Mouse (Mus musculus) neural tube, embryonic 11.5 days (tissue): ENCODE results near the gene Slc5a10. TPM values are rescaled to one million over a fixed set of nuclear protein-coding genes. Genes with fewer than 3 reads are reported as not detected.

Experiments
- ATAC-seq: fragments of 200-750 bp; cut with Nextera tagmentation; 2 replicates; pipeline ENCODE4 v1.8.0; 2017; ENCODE audit warnings: moderate number of reproducible peaks, mild to moderate bottlenecking, moderate TSS enrichment, moderate library complexity; ENCODE audit not compliant: insufficient read depth, low FRiP score, low TSS enrichment
- DNase-seq: peaks from one replicate; pipeline ENCODE4 v3.0.0-alpha.2; 2015; ENCODE audit warnings: low spot score
- H3K27ac ChIP-seq: fragments of 300-500 bp; sonication (generic); 2 replicates; pipeline ENCODE4 v1.5.1; 2014; ENCODE audit warnings: low read depth, mild to moderate bottlenecking, low read length
- H3K27me3 ChIP-seq: fragments of 300-500 bp; sonication (generic); 2 replicates; pipeline ENCODE4 v1.6.1; 2014; ENCODE audit warnings: mild to moderate bottlenecking, low read length, mixed read lengths; ENCODE audit not compliant: control insufficient read depth, insufficient read depth
- H3K36me3 ChIP-seq: fragments of 300-500 bp; sonication (generic); 2 replicates; pipeline ENCODE4 v1.6.1; 2014; ENCODE audit warnings: mild to moderate bottlenecking, low read length, moderate library complexity, mixed read lengths; ENCODE audit not compliant: control insufficient read depth, insufficient read depth
- H3K4me1 ChIP-seq: fragments of 300-500 bp; sonication (generic); 2 replicates; pipeline ENCODE4 v1.6.1; 2014; ENCODE audit warnings: low read length, mixed read lengths; ENCODE audit not compliant: control insufficient read depth, insufficient read depth
- H3K4me2 ChIP-seq: fragments of 300-500 bp; sonication (generic); 2 replicates; pipeline ENCODE4 v1.6.1; 2014; ENCODE audit warnings: low read depth, mild to moderate bottlenecking, moderate library complexity
- H3K4me3 ChIP-seq: fragments of 300-500 bp; sonication (generic); 2 replicates; pipeline ENCODE4 v1.5.1; 2014; ENCODE audit warnings: low read depth, low read length
- H3K9ac ChIP-seq: fragments of 300-500 bp; sonication (generic); 2 replicates; pipeline ENCODE4 v1.6.1; 2014; ENCODE audit warnings: mild to moderate bottlenecking, low read length
- H3K9me3 ChIP-seq: fragments of 300-500 bp; sonication (generic); 2 replicates; pipeline ENCODE4 v1.6.1; 2016; ENCODE audit warnings: low read length; ENCODE audit not compliant: control insufficient read depth
- WGBS: fragments of 180-500 bp; shearing (Covaris S2); extraction: QIAGEN DNeasy Blood & Tissue Kit; methylation state at CpG from one replicate; pipeline ENCODE4 v1.1.7; 2014; 5-methylcytosine and 5-hydroxymethylcytosine counted together
- polyA plus RNA-seq: library from polyadenylated mRNA; unstranded; fragments of >200 nt; fragmentation: Nextera tagmentation; extraction: Ambion mirVana; gene quantifications from 2 replicates; pipeline ENCODE4 v1.2.1, GENCODE M21; 2014

Gene Slc5a10
- polyA plus RNA-seq, 1 experiment from 2014 or later, result not detected

- H3K4me1 ChIP-seq, result no peaks in the 10 kb centered on the region
- H3K36me3 ChIP-seq, result no peaks in the 10 kb centered on the region
- DNase-seq (no peak), ATAC-seq (no peak)
- H3K9ac ChIP-seq, result no peak overlapping the region
- H3K4me2 ChIP-seq, result no peak overlapping the region
- no peaks in the 10 kb centered on the region for H3K9me3 ChIP-seq
- no peaks in the 10 kb centered on the region for H3K27me3 ChIP-seq
- H3K27ac ChIP-seq, result no peak overlapping the region
- no peak overlapping the region for H3K4me3 ChIP-seq
- WGBS, result 94% methylated on average over 5 of the region's 5 CpGs
Observed at GRCm38 (mm10) chr11:61652216-61652615, 68.4 kb downstream of the Slc5a10 start.

GRCm38 (mm10) chr11:61650470-61651265, 70.0 kb downstream of the Slc5a10 start:
- H3K4me1 ChIP-seq, result no peaks in the 10 kb centered on the region
- H3K4me3 ChIP-seq, result no peak overlapping the region
- DNase-seq (no peak), ATAC-seq (no peak)
- no peaks in the 10 kb centered on the region for H3K27me3 ChIP-seq
- no peaks in the 10 kb centered on the region for H3K36me3 ChIP-seq
- no peak overlapping the region for H3K27ac ChIP-seq
- no peaks in the 10 kb centered on the region for H3K9me3 ChIP-seq
- no peak overlapping the region for H3K9ac ChIP-seq
- 87% methylated on average over 9 of the region's 9 CpGs for WGBS
- no peak overlapping the region for H3K4me2 ChIP-seq

GRCm38 (mm10) chr11:61649626-61650025, 71.0 kb downstream of the Slc5a10 start:
- ATAC-seq (no peak), DNase-seq (no peak)
- Histone ChIP-seq H3K27me3 (no peaks in the 10 kb centered on the region), H3K36me3 (no peaks in the 10 kb centered on the region), H3K4me1 (no peaks in the 10 kb centered on the region), H3K4me3 (no peak overlapping the region), H3K9me3 (no peaks in the 10 kb centered on the region), H3K27ac (no peak overlapping the region), H3K9ac (no peak overlapping the region), H3K4me2 (no peak overlapping the region)
- 89% methylated on average over 4 of the region's 4 CpGs for WGBS

DNA sequence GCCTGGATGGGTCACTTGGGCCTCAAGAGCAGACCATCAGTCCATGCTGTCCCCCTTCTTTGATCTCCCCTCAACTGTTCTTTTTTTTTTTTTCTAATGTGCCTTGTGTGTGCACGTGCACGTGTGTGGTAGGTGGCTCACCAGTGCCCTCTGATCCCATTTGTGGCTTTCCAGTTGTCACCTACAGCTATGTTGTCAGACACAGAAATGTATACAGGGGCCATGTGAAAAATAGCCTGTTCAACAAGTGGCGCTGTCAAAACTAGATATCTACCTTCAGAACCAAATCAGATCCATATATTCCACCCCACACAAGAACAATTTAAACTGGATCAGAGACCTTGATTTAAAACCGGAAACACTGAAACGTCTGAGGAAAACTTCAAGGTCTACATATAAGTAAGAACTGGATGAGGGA, 71.5 kb downstream of the Slc5a10 start:
- H3K4me2 ChIP-seq, result no peak overlapping the region
- 93% methylated on average over 5 of the region's 5 CpGs for WGBS
- no peaks in the 10 kb centered on the region for H3K27me3 ChIP-seq
- no peak overlapping the region for H3K9ac ChIP-seq
- ATAC-seq (no peak), DNase-seq (no peak)
- no peak overlapping the region for H3K4me3 ChIP-seq
- no peaks in the 10 kb centered on the region for H3K9me3 ChIP-seq
- no peaks in the 10 kb centered on the region for H3K4me1 ChIP-seq
- H3K36me3 ChIP-seq, result no peaks in the 10 kb centered on the region
- no peak overlapping the region for H3K27ac ChIP-seq

- no peaks in the 10 kb centered on the region for H3K36me3 ChIP-seq
- H3K27ac ChIP-seq, result no peak overlapping the region
- no peak overlapping the region for H3K4me2 ChIP-seq
- ATAC-seq (no peak), DNase-seq (no peak)
- no peak overlapping the region for H3K4me3 ChIP-seq
- H3K9ac ChIP-seq, result no peak overlapping the region
- no peaks in the 10 kb centered on the region for H3K9me3 ChIP-seq
- no peaks in the 10 kb centered on the region for H3K27me3 ChIP-seq
- H3K4me1 ChIP-seq, result no peaks in the 10 kb centered on the region
- WGBS, result 86% methylated on average over 7 of the region's 7 CpGs
Observed at GRCm38 (mm10) chr11:61648749-61649115, 71.9 kb downstream of the Slc5a10 start.

GRCm38 (mm10) chr11:61647956-61648748, 72.5 kb downstream of the Slc5a10 start:
- ATAC-seq, result no peak
- Histone ChIP-seq H3K9ac (no peak overlapping the region), H3K4me1 (no peaks in the 10 kb centered on the region), H3K36me3 (no peaks in the 10 kb centered on the region), H3K27ac (no peak overlapping the region), H3K27me3 (no peaks in the 10 kb centered on the region), H3K9me3 (no peaks in the 10 kb centered on the region), H3K4me3 (no peak overlapping the region), H3K4me2 (no peak overlapping the region)
- 83% methylated on average over 6 of the region's 6 CpGs for WGBS
- no peak for DNase-seq

DNA sequence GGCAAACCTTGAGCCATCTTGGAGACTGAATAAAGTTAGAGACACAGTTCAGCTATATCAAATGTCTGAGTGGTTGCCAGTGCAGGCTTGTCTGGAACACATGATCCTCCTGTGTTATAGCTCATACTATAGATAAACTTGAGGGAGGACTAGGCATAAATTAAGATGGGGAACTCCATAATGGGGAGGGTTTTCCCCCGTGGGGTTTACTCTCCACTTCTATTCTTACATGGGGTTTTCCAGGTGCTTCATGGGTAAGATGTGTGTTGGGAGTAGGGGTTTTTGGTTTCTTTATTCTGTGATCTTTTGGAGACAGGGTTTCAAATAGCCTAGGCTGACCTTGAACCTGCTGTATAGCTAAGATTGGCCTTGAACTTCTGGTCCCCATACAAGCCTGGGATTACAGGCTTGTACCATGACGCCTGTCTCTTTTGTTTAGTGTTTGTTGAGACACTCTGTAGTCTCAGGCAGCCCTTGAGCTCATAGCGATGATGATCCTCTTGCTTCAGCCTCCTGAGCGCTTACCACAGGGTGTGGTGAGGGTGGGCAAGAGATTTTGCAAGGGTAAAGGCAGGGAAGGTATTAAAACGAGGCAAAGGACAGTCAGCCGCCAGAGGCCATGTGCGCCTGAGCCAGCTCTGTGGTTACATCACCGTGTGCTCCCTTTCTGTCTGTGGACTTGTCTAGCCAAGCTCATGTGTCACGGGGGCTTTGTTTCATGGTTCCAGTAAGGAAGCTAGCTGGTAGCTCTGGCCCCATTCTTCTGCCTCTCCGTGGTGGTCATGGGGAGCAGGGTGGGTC, 73.3 kb downstream of the Slc5a10 start:
- 79% methylated on average over 10 of the region's 10 CpGs for WGBS
- DNase-seq (no peak), ATAC-seq (no peak)
- Histone ChIP-seq H3K4me2 (no peak overlapping the region), H3K4me3 (no peak overlapping the region), H3K27me3 (no peaks in the 10 kb centered on the region), H3K27ac (no peak overlapping the region), H3K4me1 (no peaks in the 10 kb centered on the region), H3K9me3 (no peaks in the 10 kb centered on the region), H3K36me3 (no peaks in the 10 kb centered on the region), H3K9ac (no peak overlapping the region)

GRCm38 (mm10) chr11:61646499-61647039, 74.1 kb downstream of the Slc5a10 start:
- Histone ChIP-seq H3K9ac (no peak overlapping the region), H3K36me3 (no peaks in the 10 kb centered on the region), H3K4me3 (no peak overlapping the region), H3K9me3 (no peaks in the 10 kb centered on the region), H3K27me3 (no peaks in the 10 kb centered on the region), H3K4me2 (no peak overlapping the region), H3K27ac (no peak overlapping the region), H3K4me1 (no peaks in the 10 kb centered on the region)
- DNase-seq (no peak), ATAC-seq (no peak)
- WGBS, result 67% methylated on average over 2 of the region's 2 CpGs
